Mouse (Mus musculus): ENCODE results near the gene Tbc1d1. TPM values are rescaled to one million over a fixed set of nuclear protein-coding genes. Genes with fewer than 3 reads are reported as not detected.

Tbc1d1 gene
- polyA plus RNA-seq, 1 experiment from 2014 or later = 39.9 TPM

DNA sequence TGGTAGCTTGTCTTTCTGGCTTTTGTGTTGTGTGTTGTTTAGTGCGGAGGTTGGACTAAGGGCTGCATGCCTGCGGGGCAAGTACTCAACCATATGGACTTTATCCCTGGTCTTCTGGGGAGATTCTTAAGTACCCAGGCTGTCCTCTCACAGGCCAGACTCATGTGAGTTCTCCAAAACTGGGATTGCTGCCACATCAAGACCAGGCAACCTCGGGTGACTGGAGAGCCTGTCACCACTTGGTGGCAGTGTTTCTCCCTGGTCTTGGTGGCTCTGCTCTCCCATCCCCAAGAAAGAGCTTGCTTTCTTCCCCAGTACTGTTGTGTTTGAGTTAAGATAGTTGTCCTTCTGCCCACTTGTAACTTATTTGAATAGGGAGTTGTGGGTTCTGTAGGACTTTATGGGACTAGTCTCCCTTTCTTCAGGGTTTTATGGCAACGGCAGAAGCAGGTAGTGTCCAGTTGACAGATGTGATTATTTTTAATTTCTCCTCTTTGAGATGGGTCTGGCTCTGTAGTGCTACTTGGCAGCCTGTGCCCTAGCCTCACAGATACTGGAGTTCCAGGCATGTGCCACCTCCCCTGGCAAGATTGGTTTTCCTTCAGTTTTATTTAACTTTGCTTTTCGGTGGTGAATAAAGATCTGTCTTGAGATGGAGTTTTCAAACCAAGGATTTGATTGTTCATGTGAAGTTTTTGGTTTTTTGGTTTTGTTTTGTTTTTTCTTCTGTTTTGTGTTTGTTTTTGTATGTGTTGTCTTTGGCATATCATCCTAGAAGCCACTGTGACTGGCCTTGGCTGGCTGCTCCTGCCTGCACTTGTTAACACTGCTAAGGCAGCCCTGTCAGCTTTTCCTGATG is 133.3 kb downstream of the Tbc1d1 start:
- no peak overlapping the region for H3K4me2 ChIP-seq (replicated peaks; ENCODE audit: low read depth, low read length)
- H3K4me1 ChIP-seq (ENCODE audit: control insufficient read depth, insufficient read depth, low read length) = peaks cover 8% of the 10 kb centered on the region; the same call in 1 of the 2 replicates
- no peak overlapping the region for H3K4me3 ChIP-seq (ENCODE audit: low read length)
- 60% methylated on average over 5 of the region's 5 CpGs for WGBS
- no peaks in the 10 kb centered on the region for H3K9me3 ChIP-seq (ENCODE audit: control insufficient read depth, low read length)
- H3K27me3 ChIP-seq (ENCODE audit: control insufficient read depth, insufficient read depth, low read length) = no peaks in the 10 kb centered on the region
- peak; percentile 59 for ATAC-seq (ENCODE audit: low FRiP score, low TSS enrichment)
- H3K36me3 ChIP-seq (ENCODE audit: control insufficient read depth, insufficient read depth, low read length) = peaks cover 26% of the 10 kb centered on the region; the same call in 1 of the 2 replicates
- H3K9ac ChIP-seq (ENCODE audit: low read depth, low read length) = no peak overlapping the region
- H3K27ac ChIP-seq (ENCODE audit: low read depth, low read length) = no peak overlapping the region

DNA sequence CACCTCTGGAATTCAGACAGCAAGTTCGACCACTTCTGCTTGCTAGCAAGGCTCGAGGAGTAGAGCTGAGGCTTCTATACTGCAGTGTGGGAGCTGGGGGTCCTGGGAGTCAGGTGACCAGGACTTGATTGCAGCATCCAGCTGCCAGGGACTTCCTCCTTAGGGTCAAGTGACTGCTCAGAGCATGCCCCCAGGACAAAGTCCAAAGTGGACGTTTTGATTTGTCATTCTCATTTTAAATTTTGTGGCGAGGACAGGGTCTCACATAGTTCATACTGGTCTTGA is 133.9 kb downstream of the Tbc1d1 start:
- H3K36me3 ChIP-seq (ENCODE audit: control insufficient read depth, insufficient read depth, low read length) = peaks cover 29% of the 10 kb centered on the region; the same call in 1 of the 2 replicates

DNA sequence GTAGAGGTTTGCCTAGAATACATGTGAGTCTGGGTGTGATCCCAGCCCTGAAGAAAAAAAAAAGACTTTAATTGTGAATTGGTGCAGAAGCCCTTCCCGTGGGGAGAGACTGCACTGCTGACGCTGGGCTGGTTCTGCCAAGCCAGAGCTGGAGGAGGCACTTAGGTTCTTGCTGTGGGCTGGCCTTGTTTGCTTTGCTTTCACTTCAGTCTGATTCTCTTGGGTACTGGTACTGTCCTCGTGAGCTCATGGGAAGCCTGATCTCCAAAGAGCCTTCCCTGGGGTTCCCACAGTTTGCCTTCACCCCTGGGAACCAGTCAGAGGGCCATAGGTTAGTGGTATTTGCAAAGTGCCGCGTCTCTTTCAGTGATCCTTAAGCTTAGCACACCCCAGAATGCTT is 135.6 kb downstream of the Tbc1d1 start:
- H3K4me2 ChIP-seq (replicated peaks; ENCODE audit: low read depth, low read length) = no peak overlapping the region
- H3K27me3 ChIP-seq (ENCODE audit: control insufficient read depth, insufficient read depth, low read length) = no peaks in the 10 kb centered on the region
- ATAC-seq (ENCODE audit: low FRiP score, low TSS enrichment) = no peak
- no peaks in the 10 kb centered on the region for H3K9me3 ChIP-seq (ENCODE audit: control insufficient read depth, low read length)
- no peak overlapping the region for H3K9ac ChIP-seq (ENCODE audit: low read depth, low read length)
- no peak overlapping the region for H3K4me3 ChIP-seq (ENCODE audit: low read length)
- H3K27ac ChIP-seq (ENCODE audit: low read depth, low read length) = no peak overlapping the region
- peaks cover 8% of the 10 kb centered on the region; the same call in 1 of the 2 replicates for H3K4me1 ChIP-seq (ENCODE audit: control insufficient read depth, insufficient read depth, low read length)
- H3K36me3 ChIP-seq (ENCODE audit: control insufficient read depth, insufficient read depth, low read length) = peaks cover 20% of the 10 kb centered on the region; the same call in 1 of the 2 replicates
- WGBS = 82% methylated on average over 5 of the region's 5 CpGs

More for the DNA sequence above, 133.9 kb downstream of the Tbc1d1 start:
- H3K27me3 ChIP-seq (ENCODE audit: control insufficient read depth, insufficient read depth, low read length) = no peaks in the 10 kb centered on the region
- no peak overlapping the region for H3K4me3 ChIP-seq (ENCODE audit: low read length)
- no peak overlapping the region for H3K9ac ChIP-seq (ENCODE audit: low read depth, low read length)
- H3K4me2 ChIP-seq (replicated peaks; ENCODE audit: low read depth, low read length) = no peak overlapping the region
- H3K4me1 ChIP-seq (ENCODE audit: control insufficient read depth, insufficient read depth, low read length) = peaks cover 8% of the 10 kb centered on the region; the same call in 1 of the 2 replicates
- 19% methylated on average over 4 of the region's 4 CpGs for WGBS
- H3K27ac ChIP-seq (ENCODE audit: low read depth, low read length) = no peak overlapping the region
- no peak for ATAC-seq (ENCODE audit: low FRiP score, low TSS enrichment)
- H3K9me3 ChIP-seq (ENCODE audit: control insufficient read depth, low read length) = no peaks in the 10 kb centered on the region

DNA sequence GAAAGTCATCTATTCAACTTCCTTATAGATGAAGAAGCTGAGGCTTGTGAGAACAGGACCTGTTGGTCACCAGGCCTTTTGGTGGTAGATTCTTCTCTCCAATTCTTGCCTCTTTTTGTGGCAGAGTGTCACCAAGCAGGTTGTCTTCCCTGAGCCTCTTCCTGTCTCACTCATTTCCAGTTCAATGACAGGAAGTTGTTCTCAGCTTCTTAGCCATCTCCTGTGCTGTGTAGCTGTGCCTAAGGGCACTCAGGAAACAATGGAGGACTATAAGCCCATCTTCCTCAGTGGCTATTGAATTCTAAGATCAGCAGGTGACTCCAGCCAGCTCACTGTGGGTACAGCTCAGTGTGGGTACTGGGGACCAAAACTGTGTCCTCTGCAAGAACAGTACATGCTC is 139.5 kb downstream of the Tbc1d1 start:
- no peaks in the 10 kb centered on the region for H3K27me3 ChIP-seq (ENCODE audit: control insufficient read depth, insufficient read depth, low read length)
- H3K36me3 ChIP-seq (ENCODE audit: control insufficient read depth, insufficient read depth, low read length) = peaks cover 9% of the 10 kb centered on the region; the same call in 1 of the 2 replicates
- no peak for ATAC-seq (ENCODE audit: low FRiP score, low TSS enrichment)
- H3K27ac ChIP-seq (ENCODE audit: low read depth, low read length) = no peak overlapping the region
- H3K4me2 ChIP-seq (replicated peaks; ENCODE audit: low read depth, low read length) = no peak overlapping the region
- no peaks in the 10 kb centered on the region for H3K9me3 ChIP-seq (ENCODE audit: control insufficient read depth, low read length)
- H3K4me1 ChIP-seq (ENCODE audit: control insufficient read depth, insufficient read depth, low read length) = peaks cover 26% of the 10 kb centered on the region
- H3K4me3 ChIP-seq (ENCODE audit: low read length) = no peak overlapping the region
- H3K9ac ChIP-seq (ENCODE audit: low read depth, low read length) = no peak overlapping the region

- Histone ChIP-seq H3K9ac (ENCODE audit: low read depth, low read length) (no peak overlapping the region), H3K27ac (ENCODE audit: low read depth, low read length) (no peak overlapping the region), H3K36me3 (ENCODE audit: control insufficient read depth, insufficient read depth, low read length) (peaks cover 9% of the 10 kb centered on the region; the same call in 1 of the 2 replicates), H3K27me3 (ENCODE audit: control insufficient read depth, insufficient read depth, low read length) (no peaks in the 10 kb centered on the region), H3K4me2 (replicated peaks; ENCODE audit: low read depth, low read length) (no peak overlapping the region), H3K9me3 (ENCODE audit: control insufficient read depth, low read length) (no peaks in the 10 kb centered on the region), H3K4me3 (ENCODE audit: low read length) (no peak overlapping the region), H3K4me1 (ENCODE audit: control insufficient read depth, insufficient read depth, low read length) (peaks cover 26% of the 10 kb centered on the region)
- WGBS = 53% methylated on average over 7 of the region's 7 CpGs
- no peak for ATAC-seq (ENCODE audit: low FRiP score, low TSS enrichment)
These were observed 140.2 kb downstream of the Tbc1d1 start for GRCm38 (mm10) chr5:64296328-64296727.

DNA sequence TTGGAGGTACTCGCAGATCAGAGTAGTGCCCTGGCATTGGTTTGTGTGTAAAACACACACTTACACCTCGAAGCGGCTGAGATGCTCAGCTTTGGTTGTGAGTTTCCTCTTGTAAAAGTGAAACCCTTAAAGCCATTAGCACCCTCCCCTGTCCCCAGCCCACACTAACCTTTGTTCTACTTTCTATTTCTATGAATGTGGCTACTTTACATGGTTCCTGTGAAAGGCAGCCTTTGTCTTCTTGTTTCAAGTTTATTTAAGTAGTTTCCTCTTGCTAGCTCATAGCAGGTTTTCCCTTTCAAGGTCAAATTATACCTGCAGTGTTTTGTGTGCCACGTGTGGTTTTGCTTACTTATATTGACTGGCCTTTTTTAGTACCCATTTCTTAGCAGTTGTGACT is 141.0 kb downstream of the Tbc1d1 start:
- Histone ChIP-seq H3K4me1 (ENCODE audit: control insufficient read depth, insufficient read depth, low read length) (peaks cover 26% of the 10 kb centered on the region), H3K9ac (ENCODE audit: low read depth, low read length) (no peak overlapping the region), H3K9me3 (ENCODE audit: control insufficient read depth, low read length) (no peaks in the 10 kb centered on the region), H3K27me3 (ENCODE audit: control insufficient read depth, insufficient read depth, low read length) (no peaks in the 10 kb centered on the region), H3K4me2 (replicated peaks; ENCODE audit: low read depth, low read length) (no peak overlapping the region), H3K36me3 (ENCODE audit: control insufficient read depth, insufficient read depth, low read length) (peaks cover 10% of the 10 kb centered on the region; the same call in 1 of the 2 replicates), H3K27ac (ENCODE audit: low read depth, low read length) (no peak overlapping the region), H3K4me3 (ENCODE audit: low read length) (no peak overlapping the region)
- 83% methylated on average over 4 of the region's 4 CpGs for WGBS
- no peak for ATAC-seq (ENCODE audit: low FRiP score, low TSS enrichment)

DNA sequence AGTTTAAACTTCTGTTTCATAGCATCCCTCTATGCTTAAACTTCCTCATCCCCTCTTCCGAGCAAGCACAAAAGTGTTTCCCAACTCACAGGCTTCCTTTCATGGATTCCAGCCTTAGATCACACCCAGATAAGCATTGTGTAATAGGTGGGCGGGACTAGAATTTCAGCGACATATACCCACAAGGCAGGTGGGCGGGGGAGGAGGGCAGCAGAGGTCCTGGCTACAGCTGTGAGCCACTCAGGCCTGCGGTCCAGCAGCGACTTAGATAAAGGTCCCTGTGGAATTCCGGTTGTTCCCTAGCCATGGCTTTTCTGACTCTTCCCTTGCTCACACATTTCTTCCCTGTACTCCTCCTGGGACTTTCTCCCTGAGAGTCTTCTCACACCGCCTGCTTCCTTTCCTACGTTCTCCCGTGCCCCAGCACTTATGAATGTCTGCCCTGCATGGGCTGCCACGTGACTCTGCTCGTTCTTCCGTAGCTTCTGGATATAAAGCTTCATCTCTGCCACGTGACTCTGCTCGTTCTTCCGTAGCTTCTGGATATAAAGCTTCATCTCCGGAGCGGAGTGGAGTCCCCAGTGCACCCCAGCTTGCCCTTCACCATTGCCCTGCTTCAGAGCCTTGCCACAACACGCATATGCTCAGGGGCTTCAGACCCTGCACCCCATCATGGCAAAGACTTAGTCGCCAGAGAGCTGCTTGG is 142.4 kb downstream of the Tbc1d1 start:
- no peak overlapping the region for H3K4me3 ChIP-seq (ENCODE audit: low read length)
- no peaks in the 10 kb centered on the region for H3K27me3 ChIP-seq (ENCODE audit: control insufficient read depth, insufficient read depth, low read length)
- peaks cover 15% of the 10 kb centered on the region for H3K36me3 ChIP-seq (ENCODE audit: control insufficient read depth, insufficient read depth, low read length)
- no peaks in the 10 kb centered on the region for H3K9me3 ChIP-seq (ENCODE audit: control insufficient read depth, low read length)
- no peak overlapping the region; the same call in 1 of the 2 replicates for H3K4me2 ChIP-seq (replicated peaks; ENCODE audit: low read depth, low read length)
- H3K27ac ChIP-seq (ENCODE audit: low read depth, low read length) = peak overlapping the region; percentile 30
- peak; percentile 79 for ATAC-seq (ENCODE audit: low FRiP score, low TSS enrichment)
- peaks cover 26% of the 10 kb centered on the region for H3K4me1 ChIP-seq (ENCODE audit: control insufficient read depth, insufficient read depth, low read length)
- WGBS = 39% methylated on average over 20 of the region's 20 CpGs
- H3K9ac ChIP-seq (ENCODE audit: low read depth, low read length) = no peak overlapping the region

GRCm38 (mm10) chr5:64299508-64300324 is 143.6 kb downstream of the Tbc1d1 start:
- no peak overlapping the region for H3K4me2 ChIP-seq (replicated peaks; ENCODE audit: low read depth, low read length)
- H3K36me3 ChIP-seq (ENCODE audit: control insufficient read depth, insufficient read depth, low read length) = peaks cover 12% of the 10 kb centered on the region
- 62% methylated on average over 7 of the region's 7 CpGs for WGBS
- H3K27ac ChIP-seq (ENCODE audit: low read depth, low read length) = peak overlapping the region; percentile 55; the same call in 1 of the 2 replicates
- no peaks in the 10 kb centered on the region for H3K27me3 ChIP-seq (ENCODE audit: control insufficient read depth, insufficient read depth, low read length)
- ATAC-seq (ENCODE audit: low FRiP score, low TSS enrichment) = no peak
- H3K9ac ChIP-seq (ENCODE audit: low read depth, low read length) = no peak overlapping the region
- H3K4me3 ChIP-seq (ENCODE audit: low read length) = no peak overlapping the region
- no peaks in the 10 kb centered on the region for H3K9me3 ChIP-seq (ENCODE audit: control insufficient read depth, low read length)
- peaks cover 26% of the 10 kb centered on the region for H3K4me1 ChIP-seq (ENCODE audit: control insufficient read depth, insufficient read depth, low read length)
